Mouse (Mus musculus) naive thymus-derived CD4-positive, alpha-beta T cell, adult 5 months (primary cell): ENCODE data around the gene Cfap157. TPM values are rescaled to one million over a fixed set of nuclear protein-coding genes. Genes with fewer than 3 reads are reported as not detected.

ENCODE experiments used
- polyA plus RNA-seq: library from polyadenylated mRNA; unstranded; fragments of 100-300 nt; shearing (Covaris generic); gene quantifications from one replicate; pipeline ENCODE4 v1.2.1, GENCODE M21; 2017

Cfap157 gene
- not detected for polyA plus RNA-seq

GRCm38 (mm10) chr2:32784048-32784681 is at the start of gene Cfap157:
TSS of gene Cfap157 (minus strand) at chr2:32784428.

GRCm38 (mm10) chr2:32775359-32776074 is 8.7 kb downstream of the Cfap157 start, which contains the start of the genes Ttc16 and Ptrh1:
TSS of gene Ttc16 (minus strand) at chr2:32775633.
TSS of gene Ptrh1 (plus strand) at chr2:32775786.

GRCm38 (mm10) chr2:32757056-32757845 is 27.0 kb downstream of the Cfap157 start, which contains the start of gene Tor2a:
TSS of gene Tor2a (plus strand) at chr2:32757234.

GRCm38 (mm10) chr2:32740916-32741272 is 43.3 kb downstream of the Cfap157 start, which contains the start of gene 6330409D20Rik:
TSS of gene 6330409D20Rik (minus strand) at chr2:32741016.

Other genes starting within 250 kb of the Cfap157 start
- gene Fam102a, start 249.1 kb downstream of the Cfap157 start, polyA plus RNA-seq = 153 TPM
- gene Dpm2, start 213.6 kb downstream of the Cfap157 start, polyA plus RNA-seq = 76.8 TPM
- gene Pip5kl1, start 209.6 kb downstream of the Cfap157 start, polyA plus RNA-seq = not detected
- not detected for gene 9430097D07Rik, start 208.7 kb downstream of the Cfap157 start, polyA plus RNA-seq
- 15.0 TPM for gene St6galnac4, start 197.3 kb downstream of the Cfap157 start, polyA plus RNA-seq
- gene St6galnac6, start 184.7 kb downstream of the Cfap157 start, polyA plus RNA-seq = 1.1 TPM
- gene Ak1, start 162.7 kb downstream of the Cfap157 start, polyA plus RNA-seq = not detected
- 0.26 TPM for gene Eng, start 137.8 kb downstream of the Cfap157 start, polyA plus RNA-seq
- gene Fpgs, start 80.3 kb downstream of the Cfap157 start, polyA plus RNA-seq = 26.8 TPM
- 190 TPM for gene Cdk9, start 71.4 kb downstream of the Cfap157 start, polyA plus RNA-seq
- gene Sh2d3c, start 63.4 kb downstream of the Cfap157 start, polyA plus RNA-seq = 58.0 TPM
- gene 6330409D20Rik, start 43.4 kb downstream of the Cfap157 start, polyA plus RNA-seq = not detected
- gene Tor2a, start 27.2 kb downstream of the Cfap157 start, polyA plus RNA-seq = 41.5 TPM
- gene Ttc16, start 8.8 kb downstream of the Cfap157 start, polyA plus RNA-seq = not detected
- gene Ptrh1, start 8.6 kb downstream of the Cfap157 start, polyA plus RNA-seq = 3.1 TPM
- gene Stxbp1, start 62.8 kb upstream of the Cfap157 start, polyA plus RNA-seq = 2.5 TPM
- gene Fam129b, start 91.7 kb upstream of the Cfap157 start, polyA plus RNA-seq = 0.19 TPM
- 59.9 TPM for gene Rpl12, start 177.1 kb upstream of the Cfap157 start, polyA plus RNA-seq
- gene Lrsam1, start 177.2 kb upstream of the Cfap157 start, polyA plus RNA-seq = 5.2 TPM
- 9.6 TPM for gene Slc2a8, start 197.7 kb upstream of the Cfap157 start, polyA plus RNA-seq